Mouse (Mus musculus) gonadal fat pad, adult 2 months (tissue): Measurements from ENCODE around the gene Ppp1r15b. TPM values are rescaled to one million over a fixed set of nuclear protein-coding genes. Genes with fewer than 3 reads are reported as not detected.

Experiments
- DNase-seq: peaks from one replicate; pipeline ENCODE4 v3.0.0-alpha.2; 2012; ENCODE audit warnings: low read depth
- polyA plus RNA-seq: library from polyadenylated mRNA; depleted of rRNA; stranded (reverse); fragments of >200 nt; gene quantifications from 2 replicates; pipeline ENCODE4 v1.2.3, GENCODE M21; 2012

The Ppp1r15b gene
- polyA plus RNA-seq, 1 experiment: 24.7 TPM

DNA sequence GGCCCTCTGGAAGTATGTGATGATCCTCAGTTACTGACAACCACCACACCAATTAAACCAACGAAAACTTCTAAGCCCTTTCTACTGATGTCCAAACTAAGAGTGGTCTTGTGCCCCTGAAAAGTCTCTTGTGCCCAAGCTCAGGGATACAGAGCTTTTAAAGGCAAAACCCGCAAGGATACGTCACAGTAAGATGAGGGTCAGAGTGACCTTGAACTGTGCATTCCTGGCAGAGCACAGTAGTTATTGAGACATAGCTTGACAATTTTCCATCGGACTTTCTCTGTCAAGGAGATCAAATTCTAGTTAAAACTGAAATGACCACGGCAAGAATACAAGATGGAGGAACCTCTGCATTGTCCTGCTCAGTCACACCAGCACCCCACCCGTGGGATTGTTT lies 9.7 kb upstream of the Ppp1r15b start:
- DNase-seq: no peak

DNA sequence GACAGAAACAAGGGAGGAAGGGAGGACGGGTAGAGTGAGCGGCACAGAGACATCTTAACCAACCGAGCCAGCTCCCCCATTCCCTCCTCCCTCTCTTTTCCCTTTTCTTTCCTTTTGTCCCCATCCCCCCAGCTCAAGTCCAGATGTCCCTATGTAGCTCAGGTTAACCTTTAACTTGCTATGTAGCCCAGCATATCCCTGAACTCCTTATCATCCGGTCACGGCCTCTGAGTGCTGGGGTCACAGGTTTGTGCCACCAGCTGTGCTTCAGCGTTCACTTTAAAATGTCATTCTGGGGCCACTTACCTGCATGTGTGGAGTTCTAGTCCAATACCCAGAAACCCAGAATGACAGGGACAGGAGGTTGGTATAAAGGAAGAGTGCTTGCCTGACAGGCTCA lies 6.8 kb upstream of the Ppp1r15b start:
- DNase-seq: no peak

DNA sequence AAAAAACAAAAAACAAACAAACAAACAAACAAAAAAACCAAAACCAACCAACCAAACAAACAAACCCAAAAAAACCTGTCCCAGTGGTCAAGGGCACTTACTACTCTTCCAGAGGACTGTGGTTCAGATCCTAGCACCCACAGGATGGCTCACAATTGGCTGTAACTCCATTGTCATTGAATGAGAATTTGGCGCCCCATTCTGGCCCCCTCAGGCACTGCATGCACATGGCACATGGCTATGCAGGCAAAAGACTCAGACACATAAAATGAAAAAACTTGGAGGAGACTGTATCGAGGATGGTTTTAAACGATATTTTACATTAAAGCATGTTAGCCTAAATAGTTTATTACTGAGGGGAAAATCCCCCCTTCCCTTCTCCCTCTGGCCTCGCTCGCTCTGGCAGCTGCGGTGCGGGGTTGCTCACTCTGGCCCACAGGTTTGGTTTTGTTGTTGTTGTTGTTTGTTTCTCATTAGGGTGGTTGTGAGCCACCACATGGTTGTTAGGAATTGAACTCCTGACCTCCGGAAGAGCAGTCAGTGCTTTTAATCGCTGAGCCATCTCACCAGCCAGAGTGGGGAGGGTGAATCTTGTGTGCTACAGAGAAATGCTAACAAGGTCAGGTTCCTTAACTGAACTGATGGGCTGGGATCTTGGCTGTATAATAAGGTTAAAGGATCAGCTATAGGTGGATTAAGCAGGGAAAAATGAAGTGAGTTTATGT lies 5.1 kb upstream of the Ppp1r15b start:
- DNase-seq: no peak

DNA sequence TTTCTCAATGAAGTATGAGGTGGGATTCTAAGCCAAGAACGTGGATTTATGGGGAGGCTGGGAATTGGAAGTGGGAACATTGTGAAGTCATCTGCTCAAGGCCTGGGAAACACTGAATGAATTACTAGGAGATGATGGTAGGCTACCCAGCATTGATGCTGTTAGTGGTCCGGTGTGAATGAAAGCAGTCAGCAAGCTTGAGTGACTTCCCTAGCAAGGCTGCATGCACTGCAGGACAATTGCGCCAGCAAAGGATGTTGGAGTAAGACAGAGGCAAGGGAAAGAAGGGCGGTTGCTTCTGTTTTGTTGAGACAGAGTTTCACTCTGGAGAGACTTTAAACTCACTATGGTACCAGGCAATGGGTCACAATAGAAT lies 4.6 kb upstream of the Ppp1r15b start:
- no peak for DNase-seq

DNA sequence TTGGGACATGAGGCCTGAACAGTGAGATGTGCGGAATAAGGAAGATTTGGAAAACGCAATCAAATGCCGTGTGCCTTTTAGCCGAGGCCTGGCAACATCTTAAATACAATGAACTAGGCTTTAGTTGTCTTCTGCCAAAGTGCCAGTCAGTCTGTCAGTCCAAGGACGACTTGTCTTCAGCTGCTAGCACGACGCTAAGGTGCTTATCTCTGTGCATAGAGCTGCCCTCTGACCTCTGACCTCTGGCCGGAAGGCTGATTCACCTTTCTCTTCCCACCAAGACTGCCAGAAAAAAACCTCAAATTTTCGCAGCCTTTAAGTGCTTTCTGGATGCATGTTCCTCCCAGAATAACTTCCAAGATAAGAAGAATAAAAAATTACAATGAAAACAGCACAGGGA lies 3.6 kb upstream of the Ppp1r15b start:
- DNase-seq: no peak

DNA sequence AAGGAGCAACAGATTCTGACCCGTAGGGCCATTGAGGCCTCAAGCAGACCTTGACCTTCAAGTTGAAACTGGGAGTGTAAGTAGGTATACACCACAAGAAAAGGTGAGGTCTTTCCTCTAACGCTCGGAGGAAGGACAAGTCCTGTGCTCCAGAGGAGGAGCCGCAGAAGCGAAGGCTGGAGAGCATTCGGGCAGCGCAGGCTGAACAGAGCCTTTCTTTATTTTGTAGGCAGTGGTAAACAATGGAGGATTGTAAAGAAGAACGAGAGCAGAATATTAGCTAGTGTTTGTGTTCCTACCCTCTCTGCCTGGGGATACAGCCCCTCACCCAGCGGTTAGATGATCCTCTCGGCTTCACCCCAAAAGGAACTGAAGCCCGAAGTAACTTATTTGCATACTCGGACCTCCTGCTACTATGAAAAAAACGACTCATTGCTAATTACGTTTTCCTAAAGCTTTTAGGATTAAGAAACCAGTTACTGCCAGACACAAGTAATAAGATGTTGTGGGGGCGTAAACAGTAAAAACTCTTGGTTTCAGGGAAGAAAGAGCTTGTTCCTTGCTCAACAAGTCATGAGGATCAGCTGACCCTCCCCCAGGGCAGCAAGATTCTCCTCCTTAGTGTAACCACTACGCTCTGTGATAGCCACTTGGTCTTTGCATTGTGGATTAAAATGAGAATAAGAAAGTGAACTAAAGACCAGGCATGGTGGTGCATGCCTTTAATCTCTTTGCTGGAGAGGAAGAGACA lies 1.3 kb upstream of the Ppp1r15b start:
- DNase-seq: no peak

DNA sequence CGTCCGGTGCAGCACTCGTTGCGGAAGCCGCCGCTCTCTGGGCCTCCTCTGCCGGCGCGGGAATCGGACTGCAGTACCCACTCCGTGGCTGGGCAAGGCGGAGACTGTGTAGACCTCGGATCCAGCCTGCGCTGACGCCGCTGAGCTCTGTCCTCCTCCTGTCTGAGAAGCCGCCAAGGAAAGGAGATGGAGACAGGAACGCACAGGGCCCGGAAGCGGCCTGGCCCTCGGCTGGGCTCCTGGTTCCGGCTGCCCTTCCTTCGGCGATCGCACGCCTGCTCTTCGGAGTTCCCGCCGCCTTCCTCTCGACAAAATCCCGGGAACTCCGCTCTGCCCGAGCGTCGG lies 590 bp downstream of the Ppp1r15b start:
- DNase-seq: no peak

DNA sequence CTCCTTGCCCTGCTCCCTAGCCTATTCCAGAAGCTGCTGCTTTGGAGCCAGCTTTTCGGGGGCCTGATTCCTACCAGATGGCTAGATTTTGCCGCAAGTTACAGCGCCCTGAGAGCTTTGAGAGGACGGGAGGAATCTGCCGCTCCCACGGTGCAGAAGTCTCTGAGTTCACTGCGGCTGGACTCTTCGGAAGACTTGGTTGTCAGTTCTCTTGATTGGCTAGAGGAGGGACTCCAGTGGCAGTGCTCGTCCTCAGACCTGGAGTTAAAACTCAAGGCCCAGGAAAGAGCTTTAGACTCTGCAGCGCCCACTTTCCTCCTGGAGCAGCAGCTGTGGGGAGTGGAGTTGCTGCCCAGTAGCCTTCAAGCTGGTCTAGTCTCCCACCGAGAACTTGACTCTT lies 993 bp downstream of the Ppp1r15b start:
- DNase-seq: no peak

DNA sequence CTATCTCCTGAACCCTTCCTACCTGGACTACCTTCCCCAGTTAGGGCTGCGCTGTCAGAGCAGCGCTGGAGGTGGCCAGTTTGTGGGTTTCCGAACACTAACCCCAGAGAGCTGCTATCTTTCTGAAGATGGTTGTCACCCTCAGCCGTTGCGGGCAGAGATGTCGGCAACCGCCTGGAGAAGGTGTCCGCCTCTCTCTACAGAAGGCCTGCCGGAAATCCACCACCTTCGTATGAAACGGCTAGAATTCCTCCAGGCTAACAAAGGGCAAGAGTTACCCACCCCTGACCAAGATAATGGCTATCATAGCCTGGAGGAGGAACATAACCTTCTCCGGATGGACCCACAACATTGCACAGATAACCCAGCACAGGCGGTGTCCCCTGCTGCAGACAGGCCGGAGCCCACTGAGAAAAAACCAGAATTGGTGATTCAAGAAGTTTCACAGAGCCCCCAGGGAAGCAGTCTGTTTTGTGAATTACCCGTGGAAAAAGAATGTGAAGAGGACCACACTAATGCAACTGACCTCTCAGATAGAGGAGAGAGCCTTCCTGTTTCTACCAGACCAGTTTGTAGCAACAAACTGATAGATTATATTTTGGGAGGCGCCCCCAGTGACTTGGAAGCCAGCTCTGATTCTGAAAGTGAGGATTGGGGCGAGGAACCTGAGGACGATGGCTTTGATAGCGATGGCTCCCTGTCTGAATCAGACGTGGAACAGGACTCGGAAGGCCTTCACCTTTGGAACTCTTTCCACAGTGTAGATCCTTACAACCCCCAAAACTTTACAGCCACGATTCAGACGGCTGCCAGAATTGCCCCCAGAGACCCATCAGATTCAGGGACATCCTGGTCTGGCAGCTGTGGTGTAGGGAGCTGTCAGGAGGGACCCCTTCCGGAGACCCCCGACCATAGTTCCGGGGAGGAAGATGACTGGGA lies 1.7 kb downstream of the Ppp1r15b start:
- no peak for DNase-seq

DNA sequence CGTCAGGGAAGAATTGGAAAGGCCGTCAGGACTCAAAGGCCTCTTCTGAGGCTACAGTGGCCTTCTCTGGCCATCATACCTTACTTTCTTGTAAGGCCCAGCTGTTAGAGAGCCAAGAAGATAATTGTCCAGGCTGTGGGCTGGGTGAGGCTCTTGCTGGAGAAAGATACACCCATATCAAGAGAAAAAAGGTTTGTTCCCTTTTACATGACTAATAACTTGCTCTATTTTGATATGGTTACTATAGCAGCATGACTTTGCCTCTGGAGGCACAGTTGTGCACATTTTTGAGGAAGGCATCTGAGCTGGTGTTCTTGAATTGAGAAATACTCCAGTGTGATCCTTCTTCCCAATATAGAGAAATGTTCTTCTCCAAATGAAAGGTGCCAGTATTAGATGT lies 2.5 kb downstream of the Ppp1r15b start:
- no peak for DNase-seq

DNA sequence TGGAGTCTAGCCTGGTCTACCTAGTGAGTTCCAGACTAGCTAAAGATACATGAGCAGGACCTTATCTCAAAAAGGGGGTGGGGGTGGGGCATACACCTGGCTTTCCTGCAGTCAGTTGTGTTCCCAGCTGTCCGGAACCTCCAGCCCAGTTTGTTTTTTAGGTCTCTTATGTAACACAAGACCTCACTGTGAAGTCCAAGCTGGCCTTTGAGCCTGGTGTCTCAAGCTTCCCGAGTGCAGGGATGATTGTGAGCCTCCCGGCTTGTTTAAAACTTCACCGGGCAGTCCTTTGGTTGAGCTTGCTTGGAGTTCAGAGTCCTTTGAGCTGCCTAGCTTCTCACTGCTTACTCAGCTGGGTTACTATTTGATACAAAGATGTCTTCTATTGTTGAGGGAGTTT lies 3.1 kb downstream of the Ppp1r15b start:
- DNase-seq: no peak

DNA sequence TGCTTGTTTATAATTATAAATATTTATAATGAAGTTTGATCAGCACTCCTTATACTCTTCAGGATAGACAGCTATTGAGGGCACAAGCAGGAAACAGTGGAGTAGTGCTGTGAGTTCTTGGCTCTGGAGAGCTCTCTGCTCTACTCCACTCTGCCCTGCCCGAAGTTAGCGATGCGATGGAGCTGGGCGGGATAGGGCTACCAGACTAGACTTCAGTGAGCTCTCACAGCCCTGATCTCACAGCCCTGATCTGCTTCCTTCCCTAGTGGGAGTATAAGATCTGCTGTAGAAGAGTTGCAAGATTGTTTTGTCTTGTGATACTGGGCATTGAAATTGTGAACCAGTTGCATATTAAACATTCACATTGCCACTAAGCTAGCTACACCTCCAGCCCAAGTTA lies 3.9 kb downstream of the Ppp1r15b start:
- DNase-seq: no peak

DNA sequence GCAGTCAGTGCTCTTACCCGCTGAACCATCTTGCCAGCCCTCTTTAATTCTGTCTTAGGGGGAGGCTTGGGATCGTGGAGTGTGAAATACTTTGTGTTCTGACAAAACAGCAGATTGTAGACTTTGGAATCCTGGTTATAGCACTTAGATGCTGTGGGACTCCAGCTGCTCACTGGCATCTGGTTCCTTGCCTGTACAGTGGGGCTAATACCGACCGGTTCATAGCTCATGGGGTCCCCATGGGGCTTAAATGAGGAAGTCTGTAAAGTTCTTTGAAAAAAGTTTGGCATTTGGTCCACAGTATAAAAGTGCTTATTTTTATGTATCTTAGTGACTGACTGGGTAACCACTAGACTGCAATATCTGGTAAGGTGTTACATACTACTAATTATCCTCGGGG lies 4.9 kb downstream of the Ppp1r15b start:
- no peak for DNase-seq

DNA sequence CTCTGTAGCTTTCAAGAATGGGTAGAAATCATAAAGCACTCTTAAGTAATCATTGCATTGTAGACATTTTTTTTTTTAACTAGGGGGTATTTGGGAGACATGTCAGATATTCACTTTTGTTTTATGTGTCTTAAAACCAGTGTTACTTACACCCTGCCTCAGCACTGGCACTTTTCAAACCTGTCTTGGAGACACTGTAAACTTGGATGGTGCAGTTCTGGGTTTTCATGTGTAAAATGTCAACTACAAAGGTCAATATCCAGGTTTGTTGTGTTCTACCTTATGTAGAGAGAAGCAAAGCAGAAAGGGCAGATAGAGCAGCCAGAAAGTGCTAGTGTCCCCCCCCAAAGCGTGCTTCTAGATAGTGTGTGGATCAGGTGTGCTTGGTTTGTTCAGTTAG lies 7.5 kb downstream of the Ppp1r15b start:
- DNase-seq: no peak

DNA sequence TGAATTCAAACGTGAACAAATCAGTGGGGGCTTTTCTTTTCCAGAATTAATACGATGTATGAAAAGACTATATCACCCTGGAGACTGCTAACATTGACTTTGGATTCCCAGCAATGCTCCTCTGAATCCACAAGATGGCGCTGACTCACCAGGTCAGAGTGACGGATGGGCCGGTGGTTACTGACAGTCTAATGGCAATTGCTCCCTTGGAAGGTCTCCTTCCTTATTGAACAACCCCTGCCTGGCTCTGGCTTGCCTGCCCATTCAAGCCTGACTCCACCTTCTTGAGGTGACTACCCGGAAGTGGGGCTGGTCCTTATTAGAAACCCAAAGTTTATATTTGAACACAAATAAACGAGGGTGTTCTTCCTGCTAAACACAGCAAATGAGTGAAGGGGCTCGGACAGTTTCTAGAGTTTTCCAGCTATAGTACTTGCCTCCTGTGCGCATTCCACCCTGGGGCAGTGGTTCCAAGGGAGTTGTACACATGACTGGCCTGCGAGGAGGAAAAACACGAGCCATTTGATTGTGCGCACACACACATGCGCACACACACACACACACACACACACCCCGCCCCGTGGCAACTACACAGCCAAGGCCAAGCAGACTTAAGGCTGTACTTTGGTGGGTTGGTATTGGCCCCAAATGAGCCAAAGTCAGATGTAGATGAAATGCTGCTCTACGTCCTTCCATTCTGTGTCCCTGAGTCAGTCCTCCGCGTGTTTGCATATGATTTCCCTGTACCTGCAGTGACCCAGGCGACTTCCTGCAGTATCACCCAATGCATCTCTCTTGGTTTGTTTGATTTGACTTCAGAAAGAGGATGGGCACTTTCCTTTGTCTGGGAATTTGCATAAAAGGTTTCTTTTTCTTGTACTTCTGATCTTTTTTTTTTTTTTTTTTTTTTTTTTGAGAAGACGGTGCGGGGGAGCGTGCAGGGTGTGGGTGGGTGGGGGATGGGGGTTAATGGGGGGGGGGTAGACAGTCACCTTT lies 15.4 kb downstream of the Ppp1r15b start:
- DNase-seq: no peak

DNA sequence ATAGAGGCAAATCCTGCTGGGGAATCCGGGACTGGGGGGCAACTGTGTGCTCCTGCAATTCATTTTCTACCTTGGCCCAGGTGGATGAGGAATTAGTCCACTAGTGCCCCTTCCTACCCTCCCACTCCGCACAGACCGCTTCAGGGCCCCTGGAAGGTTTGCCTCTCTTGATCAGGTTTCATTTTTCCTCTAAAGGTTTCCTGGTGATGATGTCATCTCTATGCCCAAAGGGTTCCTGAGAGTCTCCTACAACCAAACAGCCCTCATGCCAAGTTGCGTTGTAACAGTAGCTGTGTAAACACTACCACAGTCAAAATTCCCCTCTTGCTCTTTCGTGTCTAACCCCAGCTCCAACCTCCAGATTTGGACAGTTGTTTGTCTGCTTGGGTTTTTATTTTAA lies 16.4 kb downstream of the Ppp1r15b start:
- no peak for DNase-seq

DNA sequence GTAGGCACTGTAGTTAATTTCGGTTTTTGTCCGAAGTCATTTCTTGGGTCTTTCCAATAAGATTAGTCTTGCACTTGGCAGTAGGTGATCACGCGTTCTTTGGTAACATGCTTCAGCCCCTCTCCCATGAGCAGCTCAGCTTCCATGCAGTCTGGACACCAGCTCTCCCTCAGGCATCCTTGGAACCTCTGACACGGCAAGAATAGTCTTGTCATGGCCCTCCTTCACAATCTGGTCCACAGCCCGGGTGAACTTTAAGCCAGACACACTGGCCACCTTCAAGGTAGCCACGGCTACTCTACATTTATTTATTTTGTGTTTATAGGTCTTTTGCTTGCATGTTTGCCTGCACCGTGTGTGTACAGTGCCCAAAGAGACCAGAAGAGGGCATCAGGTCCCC lies 17.2 kb downstream of the Ppp1r15b start:
- no peak for DNase-seq

DNA sequence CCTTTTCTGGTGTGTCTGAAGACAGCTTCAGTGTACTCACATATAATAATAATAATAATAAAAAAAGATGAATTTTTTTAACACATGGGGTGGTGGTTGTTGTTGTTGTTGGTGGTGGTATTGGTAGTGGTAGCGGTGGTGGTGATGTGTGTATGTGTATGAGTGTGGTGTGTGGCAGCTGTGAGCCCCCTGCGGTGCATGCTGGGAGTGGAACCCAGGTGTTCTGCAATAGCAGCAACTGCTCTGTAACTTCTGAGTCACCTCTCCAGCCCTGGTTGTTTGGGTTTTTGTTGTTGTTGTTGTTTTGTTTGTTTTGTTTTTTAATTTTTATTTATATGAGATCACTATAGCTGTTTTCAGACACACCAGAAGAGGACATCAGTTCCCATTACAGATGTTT lies 19.6 kb downstream of the Ppp1r15b start:
- DNase-seq: no peak

DNA sequence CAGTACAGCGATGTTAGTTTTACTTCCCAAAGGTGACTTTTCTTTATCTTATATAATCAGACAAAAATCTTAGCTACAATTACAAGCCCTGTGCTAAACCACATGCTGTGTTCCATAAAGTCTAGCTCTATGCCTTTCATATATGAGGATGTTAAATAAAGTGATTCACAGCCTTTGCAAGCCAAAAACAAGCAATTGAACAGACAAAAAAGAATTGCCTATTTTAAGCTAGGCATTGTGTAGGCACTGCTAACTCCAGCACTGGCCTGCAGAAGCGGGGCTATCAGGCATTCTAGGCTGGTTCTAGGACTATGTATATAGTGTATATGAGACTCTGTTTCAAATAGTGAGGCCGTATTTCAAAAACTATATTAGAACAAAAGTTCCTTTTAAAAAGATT lies 21.3 kb downstream of the Ppp1r15b start:
- no peak for DNase-seq

DNA sequence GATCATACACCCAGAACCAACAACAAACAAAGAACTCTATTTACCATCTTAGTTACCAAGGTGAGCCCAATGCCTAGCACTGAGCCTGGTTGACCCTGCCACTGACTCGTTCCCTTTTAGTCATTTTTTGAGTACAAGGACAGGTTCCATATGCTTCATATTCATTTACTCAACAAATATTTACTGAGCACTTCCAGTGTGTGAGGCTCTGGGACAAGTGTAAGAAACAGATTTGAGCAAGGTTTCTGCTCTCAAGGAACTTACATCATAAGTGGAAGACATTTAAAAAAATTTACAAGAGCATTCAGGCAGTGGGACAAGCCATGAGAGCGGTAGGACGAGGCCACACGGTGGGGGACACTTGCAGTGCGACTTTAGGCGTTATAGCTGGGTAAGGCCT lies 24.3 kb downstream of the Ppp1r15b start:
- no peak for DNase-seq

DNA sequence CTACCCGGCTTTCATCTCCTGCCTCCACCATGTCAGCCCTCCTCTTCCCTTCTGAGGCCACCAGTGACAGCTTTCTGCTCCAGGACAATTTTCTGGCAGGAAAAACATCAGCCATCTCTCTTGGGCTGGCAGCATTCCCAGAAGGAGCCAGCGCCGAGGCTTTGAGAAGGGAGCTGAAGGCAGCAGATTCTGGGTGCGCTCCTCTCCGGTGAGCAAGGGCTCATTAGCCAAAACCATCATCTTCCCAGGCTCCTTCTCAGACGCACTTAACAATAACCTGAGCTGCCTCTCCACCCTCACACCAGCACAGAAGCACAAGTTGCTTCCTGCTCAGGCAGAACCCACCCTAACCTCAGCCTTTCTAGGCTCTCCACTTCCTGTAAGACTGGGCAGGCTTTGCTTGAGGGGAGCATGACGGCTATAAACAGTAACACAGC lies 28.2 kb downstream of the Ppp1r15b start:
- DNase-seq: no peak
